Mouse (Mus musculus) lung, adult 2 months (tissue): ENCODE results near the gene Cmbl. TPM values are rescaled to one million over a fixed set of nuclear protein-coding genes. Genes with fewer than 3 reads are reported as not detected.

Source experiments
- DNase-seq: peaks from one replicate; pipeline ENCODE4 v3.0.0; 2022
- H3K4me1 ChIP-seq: fragments of 200-500 bp; 2 replicates; pipeline ENCODE4 v1.6.1; 2011; ENCODE audit warnings: low read length; ENCODE audit not compliant: control insufficient read depth, insufficient read depth
- H3K4me3 ChIP-seq: fragments of 200-500 bp; replicated peaks from 2 replicates; pipeline ENCODE3; 2011; ENCODE audit warnings: low read depth, mild to moderate bottlenecking, control low read depth, low read length; ENCODE audit errors: extremely low read depth
- CTCF ChIP-seq: fragments of 200-500 bp; IDR thresholded peaks from 2 replicates; pipeline ENCODE4 v1.5.1; 2011; ENCODE audit warnings: mild to moderate bottlenecking, low read length, control low read depth; ENCODE audit not compliant: insufficient read depth
- POLR2A ChIP-seq: fragments of 200-500 bp; IDR thresholded peaks from 2 replicates; pipeline ENCODE4 v1.6.1; 2011; ENCODE audit warnings: low read depth, mild to moderate bottlenecking, control low read depth, low read length, borderline replicate concordance; ENCODE audit errors: extremely low read depth
- WGBS: fragments of 180-500 bp; shearing (Covaris S2); methylation state at CpG from one replicate; pipeline ENCODE4 v1.1.7; 2018; 5-methylcytosine and 5-hydroxymethylcytosine counted together
- polyA plus RNA-seq: library from polyadenylated mRNA; depleted of rRNA; stranded (reverse); fragments of >200 nt; gene quantifications from 2 replicates; pipeline ENCODE4 v1.2.3, GENCODE M21; 2012

The Cmbl gene
- polyA plus RNA-seq, 1 experiment = 34.1 TPM

GRCm38 (mm10) chr15:31561390-31561789 lies 3.8 kb upstream of the Cmbl start:
- WGBS = 82% methylated on average over 6 of the region's 6 CpGs
- no peak for DNase-seq

DNA sequence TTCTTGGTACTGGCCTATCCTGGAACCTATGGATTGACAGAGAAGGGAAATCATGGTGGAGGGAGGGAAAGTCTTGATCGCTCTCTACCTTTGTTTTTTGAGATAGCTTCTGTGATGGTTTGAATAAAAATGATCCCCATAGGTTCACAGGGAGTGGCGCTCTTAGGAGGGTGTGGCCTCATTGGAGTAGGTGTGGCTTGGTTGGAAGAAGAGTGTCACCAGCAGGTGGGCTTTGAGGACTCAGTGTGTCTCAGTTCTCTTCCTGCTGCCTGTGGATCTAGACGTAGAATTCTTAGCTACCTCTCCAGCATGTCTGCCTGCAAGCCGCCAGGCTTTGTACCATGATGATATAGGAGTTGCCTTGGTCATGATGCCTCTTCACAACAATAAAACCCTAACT lies 3.2 kb upstream of the Cmbl start:
- TF ChIP-seq POLR2A (no peak), CTCF (no peak)
- no peak for DNase-seq
- 95% methylated on average over 4 of the region's 4 CpGs for WGBS
- Histone ChIP-seq H3K4me1 (no peaks in the 10 kb centered on the region), H3K4me3 (no peak overlapping the region)

More at GRCm38 (mm10) chr15:31561390-31561789, 3.8 kb upstream of the Cmbl start:
- TF ChIP-seq POLR2A = no peak
- no peak for TF ChIP-seq CTCF
- Histone ChIP-seq H3K4me1 (no peaks in the 10 kb centered on the region), H3K4me3 (no peak overlapping the region)

DNA sequence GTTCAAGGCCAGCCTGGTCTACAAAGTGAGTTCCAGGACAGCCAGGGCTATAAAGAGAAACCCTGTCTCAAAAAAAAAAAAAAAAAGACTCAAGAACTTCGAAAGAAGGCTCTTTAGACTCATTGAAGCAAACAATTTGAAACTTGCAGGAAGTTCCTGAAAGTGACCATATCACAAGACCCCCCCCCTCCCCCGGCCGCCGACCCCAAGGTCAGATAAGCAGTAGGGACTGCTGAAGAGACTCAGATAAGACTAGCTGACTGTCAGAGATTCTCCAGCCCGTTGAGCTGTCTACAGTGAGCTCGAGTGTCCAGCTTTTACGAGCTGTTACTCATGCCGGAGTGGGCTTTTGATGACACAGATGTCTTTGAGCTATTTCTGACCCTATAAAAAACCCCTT lies 2.3 kb upstream of the Cmbl start:
- Histone ChIP-seq H3K4me1 (no peaks in the 10 kb centered on the region), H3K4me3 (no peak overlapping the region)
- TF ChIP-seq CTCF = no peak
- TF ChIP-seq POLR2A = no peak
- 64% methylated on average over 8 of the region's 8 CpGs for WGBS
- no peak for DNase-seq

DNA sequence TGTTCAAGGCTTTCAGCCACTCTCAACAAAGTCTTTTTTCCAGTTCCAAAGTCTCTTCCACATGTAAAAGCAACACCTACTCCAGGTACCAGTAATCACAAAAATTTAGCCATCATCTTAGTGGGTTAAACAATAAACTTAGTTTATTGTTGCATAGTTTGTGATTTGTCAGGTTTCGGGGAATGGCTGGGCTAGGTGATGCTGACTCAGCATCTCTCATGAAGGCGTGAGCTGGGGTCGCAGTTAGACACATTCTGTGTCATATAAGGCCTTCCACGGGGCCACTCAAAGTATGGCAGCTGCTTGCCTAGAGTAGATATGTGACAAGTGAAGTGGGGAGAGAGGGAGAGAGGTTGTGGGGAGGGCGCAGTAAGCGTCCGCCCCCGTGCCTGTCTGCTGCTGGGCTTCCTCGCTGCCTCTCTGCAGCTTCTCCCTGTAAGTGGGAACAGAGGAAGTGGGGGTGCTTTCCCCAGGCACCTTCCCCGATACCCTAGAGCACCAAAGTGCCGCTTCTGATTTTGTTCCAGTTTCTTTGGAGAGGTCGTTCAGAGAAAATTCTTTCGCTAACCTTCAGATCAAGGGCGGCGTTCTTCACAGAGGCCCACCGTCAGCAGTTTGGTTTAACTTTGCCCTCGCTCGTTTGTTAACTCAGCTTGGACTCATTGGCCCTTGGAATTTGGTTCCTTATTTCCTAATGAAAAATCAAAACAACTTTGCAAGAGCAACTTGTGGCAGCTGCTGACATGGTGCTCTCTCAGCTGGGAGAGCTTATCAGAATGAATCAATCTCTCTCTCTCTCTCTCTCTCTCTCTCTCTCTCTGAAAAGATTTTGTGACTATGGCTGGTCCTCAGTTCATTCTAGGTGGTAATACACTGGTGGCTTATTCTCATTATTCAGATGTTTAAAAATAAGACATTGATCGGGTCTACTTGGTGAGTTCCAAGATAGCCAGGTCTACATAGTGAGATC lies 1.3 kb upstream of the Cmbl start:
- TF ChIP-seq POLR2A (no peak), CTCF (no peak)
- H3K4me3 ChIP-seq = peak overlapping the region; percentile 13
- 39% methylated on average over 19 of the region's 19 CpGs for WGBS
- no peak for DNase-seq
- peaks cover 5% of the 10 kb centered on the region; the same call in 1 of the 2 replicates for H3K4me1 ChIP-seq

- DNase-seq = no peak
- 48% methylated on average over 1 of the region's 1 CpGs for WGBS
- TF ChIP-seq POLR2A (no peak), CTCF (no peak)
- H3K4me3 ChIP-seq = no peak overlapping the region
- H3K4me1 ChIP-seq = peaks cover 6% of the 10 kb centered on the region; the same call in 1 of the 2 replicates
Observed at GRCm38 (mm10) chr15:31565786-31566185, 597 bp downstream of the Cmbl start.

DNA sequence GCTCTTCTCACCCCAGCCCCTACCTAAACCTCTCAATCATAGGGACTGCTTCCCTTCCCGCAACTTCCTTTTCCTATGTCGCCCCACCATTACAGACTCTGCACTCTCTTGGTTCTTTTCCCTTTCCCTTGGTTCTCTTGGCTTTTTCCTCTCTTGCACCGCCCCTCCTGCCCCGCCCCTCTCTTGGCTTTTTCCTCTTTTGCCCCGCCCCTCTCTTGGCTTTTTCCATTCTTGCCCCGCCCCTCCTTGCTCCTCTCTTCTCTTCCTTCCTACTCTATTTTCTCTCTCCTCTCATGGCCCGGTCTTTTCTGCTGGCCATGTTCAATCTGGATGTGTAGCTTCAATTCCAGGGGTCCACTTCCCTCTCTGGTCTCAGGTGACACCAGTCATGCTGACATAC lies 2.2 kb downstream of the Cmbl start:
- TF ChIP-seq POLR2A (no peak), CTCF (no peak)
- WGBS = 81% methylated on average over 5 of the region's 7 CpGs
- DNase-seq = no peak

DNA sequence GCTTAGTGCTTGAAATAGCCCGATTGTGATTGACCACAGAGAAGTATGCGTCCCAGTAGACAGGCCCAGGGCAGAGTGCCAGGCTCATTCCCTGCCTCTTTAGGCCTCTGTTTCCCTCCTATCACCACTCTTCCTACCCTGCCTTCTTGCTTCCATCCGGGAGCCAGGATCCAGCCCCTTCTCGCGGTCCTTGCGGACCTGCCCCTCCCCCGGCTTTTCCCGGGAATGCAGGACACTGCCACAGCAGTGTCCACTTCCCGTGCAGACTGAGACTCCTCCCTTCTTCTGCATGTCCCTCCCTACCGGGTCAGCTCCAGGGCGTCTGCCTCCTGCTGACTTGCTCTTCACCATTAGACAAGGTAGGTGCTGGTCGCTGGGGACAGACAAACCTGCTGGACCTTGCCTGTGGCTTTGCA lies 3.4 kb downstream of the Cmbl start:
- no peak for TF ChIP-seq CTCF
- TF ChIP-seq POLR2A = peak; percentile 42; the same call in 1 of the 2 replicates
- WGBS = 16% methylated on average over 12 of the region's 12 CpGs
- peak overlapping the region; percentile 63 for H3K4me3 ChIP-seq
- peaks cover 6% of the 10 kb centered on the region for H3K4me1 ChIP-seq
- peak; percentile 38 for DNase-seq

More for the DNA sequence above, 2.2 kb downstream of the Cmbl start:
- Histone ChIP-seq H3K4me3 (no peak overlapping the region), H3K4me1 (peaks cover 6% of the 10 kb centered on the region)

DNA sequence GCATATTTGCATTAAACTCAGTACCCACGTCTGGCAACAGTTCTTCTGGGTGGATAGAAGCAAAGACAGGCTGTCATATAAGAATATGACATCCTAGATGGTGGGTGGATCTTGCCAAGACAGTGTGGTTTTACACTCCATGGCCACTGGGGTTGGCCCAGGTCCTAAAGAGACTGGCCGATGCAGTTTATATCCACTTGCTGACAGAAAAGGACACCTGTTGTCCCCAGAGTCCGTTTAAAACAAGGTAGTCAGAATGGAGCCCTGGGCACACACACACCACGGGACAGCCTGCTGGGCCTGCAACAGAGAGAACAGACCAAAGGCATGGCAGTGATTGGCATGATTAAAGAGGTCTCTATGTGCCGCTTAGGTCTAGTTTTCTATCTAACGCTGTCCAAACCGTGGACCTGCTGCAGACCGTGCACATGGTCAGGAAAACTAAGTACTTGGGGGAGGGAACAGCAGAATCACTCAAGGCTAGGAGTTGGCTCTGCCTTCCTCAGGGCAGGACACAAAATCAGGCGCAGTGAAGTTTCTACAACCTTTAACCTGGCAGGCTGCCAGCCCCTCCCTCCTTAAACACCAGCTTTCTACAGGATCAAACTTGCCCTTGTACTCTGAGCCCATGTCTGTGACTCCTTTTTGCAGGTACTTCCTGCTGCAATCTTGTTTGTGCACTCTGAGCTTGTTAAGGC lies 4.3 kb downstream of the Cmbl start:
- no peak for TF ChIP-seq CTCF
- TF ChIP-seq POLR2A = no peak
- no peak for DNase-seq
- H3K4me1 ChIP-seq = peaks cover 6% of the 10 kb centered on the region
- no peak overlapping the region for H3K4me3 ChIP-seq
- WGBS = 52% methylated on average over 9 of the region's 9 CpGs

DNA sequence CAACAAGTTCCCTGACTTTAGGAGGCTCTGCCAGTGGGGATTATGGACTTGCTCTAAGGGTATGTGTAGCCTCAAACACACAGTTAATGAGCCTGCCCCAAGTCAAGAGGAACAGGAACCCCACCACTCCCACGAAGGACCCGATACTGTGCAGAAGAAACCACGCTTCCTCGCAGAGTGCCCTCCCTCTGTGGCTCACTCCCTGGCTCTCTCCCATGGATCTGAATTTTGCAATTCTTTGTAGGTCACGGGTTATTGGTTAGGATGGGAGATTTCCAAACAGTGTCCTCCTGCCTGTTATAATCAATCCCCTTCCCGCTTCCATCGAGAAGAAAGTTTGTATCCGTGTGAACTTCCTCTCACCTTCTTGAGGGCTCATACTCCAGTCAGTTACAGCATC lies 5.8 kb downstream of the Cmbl start:
- Histone ChIP-seq H3K4me3 (no peak overlapping the region), H3K4me1 (peaks cover 6% of the 10 kb centered on the region)
- DNase-seq = no peak
- 72% methylated on average over 8 of the region's 8 CpGs for WGBS
- TF ChIP-seq POLR2A (no peak), CTCF (no peak)
